Mouse (Mus musculus): ENCODE data around the gene Sfta2. TPM values are rescaled to one million over a fixed set of nuclear protein-coding genes. Genes with fewer than 3 reads are reported as not detected.

Sfta2 gene
- polyA plus RNA-seq, 1 experiment from 2014 or later: not detected

DNA sequence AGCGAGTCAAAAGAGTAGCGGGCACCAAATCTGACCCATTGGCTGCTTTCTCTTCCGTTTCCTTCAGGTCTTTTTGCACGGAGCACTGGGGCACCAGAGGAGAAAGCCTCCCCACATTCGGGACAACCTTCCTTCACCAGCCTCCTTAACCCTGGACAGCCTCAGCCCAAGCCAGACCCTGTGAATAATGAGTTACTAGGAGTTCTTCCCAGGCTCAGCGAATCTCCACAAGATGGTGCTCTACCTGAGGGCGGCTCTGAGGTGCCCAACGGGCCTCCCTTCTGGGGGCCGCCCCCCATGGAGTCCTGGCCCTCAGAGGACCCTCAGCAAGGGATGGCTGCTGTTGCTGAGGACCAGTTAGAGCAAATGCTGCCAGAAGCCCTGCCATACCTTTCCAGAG lies 33.6 kb upstream of the Sfta2 start:
- Histone ChIP-seq H3K27ac (ENCODE audit: low read length) (no peak overlapping the region), H3K4me3 (ENCODE audit: low read depth, low read length) (no peak overlapping the region), H3K36me3 (ENCODE audit: control insufficient read depth, insufficient read depth, low read length) (no peaks in the 10 kb centered on the region), H3K4me1 (ENCODE audit: control insufficient read depth, insufficient read depth, low read length) (peaks cover 7% of the 10 kb centered on the region; the same call in 1 of the 2 replicates), H3K4me2 (ENCODE audit: low read length) (no peak overlapping the region), H3K27me3 (ENCODE audit: control insufficient read depth, insufficient read depth, low read depth, low read length) (peaks cover 11% of the 10 kb centered on the region), H3K9ac (ENCODE audit: low read depth, low read length) (no peak overlapping the region), H3K9me3 (replicated peaks; ENCODE audit: control insufficient read depth, low read length, poor library complexity, severe bottlenecking) (no peaks in the 10 kb centered on the region)
- no peak for ATAC-seq
- 28% methylated on average over 9 of the region's 9 CpGs for WGBS

DNA sequence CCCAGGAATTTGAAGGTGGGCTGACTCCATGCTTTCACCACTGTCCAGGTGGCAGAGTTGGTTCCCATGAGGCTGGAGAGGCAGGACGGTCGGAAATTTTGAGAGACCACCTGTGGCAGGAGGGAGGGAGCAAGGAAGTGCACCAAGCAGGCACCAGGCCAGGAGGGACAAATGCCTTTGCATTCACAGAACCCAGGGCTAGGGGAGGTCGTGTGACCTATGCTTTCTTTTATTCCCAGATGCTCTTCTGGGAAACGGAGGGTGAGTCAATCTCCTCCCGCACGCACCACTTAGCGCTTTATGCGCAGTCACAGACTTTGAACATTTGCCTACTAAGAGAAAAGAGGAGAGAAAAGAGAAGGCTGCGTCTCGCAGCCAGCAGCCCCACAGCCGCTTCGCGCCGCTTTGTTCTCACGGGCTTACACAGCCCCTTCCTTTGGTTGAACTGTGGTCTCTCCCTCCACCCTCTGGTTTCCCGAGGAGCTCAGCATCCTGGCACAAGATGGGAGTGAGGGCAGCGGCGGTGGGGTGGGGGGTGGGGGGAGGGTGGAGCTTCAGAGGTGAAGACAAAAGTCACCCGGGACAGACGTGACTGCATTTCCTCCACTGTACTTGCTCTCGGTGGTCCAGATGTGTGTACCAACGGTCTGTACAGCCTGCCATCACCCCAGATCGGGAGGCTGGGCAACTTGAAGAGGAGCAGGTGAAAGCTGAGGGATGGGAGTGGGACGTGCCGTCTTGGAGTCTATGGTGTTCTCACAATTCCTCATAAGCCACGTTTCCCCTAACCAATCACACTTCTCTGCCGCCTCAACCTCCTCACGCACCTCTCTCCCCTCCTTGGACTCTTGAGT lies 32.0 kb upstream of the Sfta2 start:
- peak; percentile 75 for ATAC-seq
- H3K4me1 ChIP-seq (ENCODE audit: control insufficient read depth, insufficient read depth, low read length): peaks cover 7% of the 10 kb centered on the region; the same call in 1 of the 2 replicates
- no peaks in the 10 kb centered on the region for H3K9me3 ChIP-seq (replicated peaks; ENCODE audit: control insufficient read depth, low read length, poor library complexity, severe bottlenecking)
- peaks cover 11% of the 10 kb centered on the region for H3K27me3 ChIP-seq (ENCODE audit: control insufficient read depth, insufficient read depth, low read depth, low read length)
- H3K4me2 ChIP-seq (ENCODE audit: low read length): peak overlapping the region; percentile 62
- WGBS: 2% methylated on average over 28 of the region's 28 CpGs
- peak overlapping the region; percentile 17; the same call in 1 of the 2 replicates for H3K9ac ChIP-seq (ENCODE audit: low read depth, low read length)
- no peaks in the 10 kb centered on the region for H3K36me3 ChIP-seq (ENCODE audit: control insufficient read depth, insufficient read depth, low read length)
- H3K4me3 ChIP-seq (ENCODE audit: low read depth, low read length): peak overlapping the region; percentile 31
- H3K27ac ChIP-seq (ENCODE audit: low read length): no peak overlapping the region

DNA sequence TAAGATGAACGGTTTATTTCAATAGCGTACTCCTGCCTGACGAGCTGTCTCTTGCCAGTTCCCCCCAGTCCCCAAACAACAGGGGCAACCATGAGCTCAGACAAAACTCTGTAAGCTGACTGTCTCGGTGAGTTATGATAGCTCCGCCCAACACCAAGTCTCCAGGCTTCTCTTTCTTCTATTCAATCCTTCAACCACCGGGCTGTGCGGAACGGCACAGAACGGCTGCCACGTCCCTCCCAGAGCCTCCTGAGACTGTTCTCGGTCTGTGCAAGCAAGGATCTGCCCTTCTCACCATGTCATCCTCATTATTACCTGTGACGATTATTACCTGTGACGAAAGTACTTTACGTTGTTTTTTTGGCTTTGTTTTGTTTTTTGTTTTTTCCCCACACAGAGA lies 30.5 kb upstream of the Sfta2 start:
- H3K27me3 ChIP-seq (ENCODE audit: control insufficient read depth, insufficient read depth, low read depth, low read length): peaks cover 11% of the 10 kb centered on the region
- H3K9ac ChIP-seq (ENCODE audit: low read depth, low read length): no peak overlapping the region
- H3K4me2 ChIP-seq (ENCODE audit: low read length): no peak overlapping the region
- H3K36me3 ChIP-seq (ENCODE audit: control insufficient read depth, insufficient read depth, low read length): no peaks in the 10 kb centered on the region
- 73% methylated on average over 14 of the region's 14 CpGs for whole genome bisulfite sequencing
- no peak overlapping the region for H3K4me3 ChIP-seq (ENCODE audit: low read depth, low read length)
- no peak for ATAC-seq
- H3K4me1 ChIP-seq (ENCODE audit: control insufficient read depth, insufficient read depth, low read length): peaks cover 7% of the 10 kb centered on the region; the same call in 1 of the 2 replicates
- no peaks in the 10 kb centered on the region for H3K9me3 ChIP-seq (replicated peaks; ENCODE audit: control insufficient read depth, low read length, poor library complexity, severe bottlenecking)
- H3K27ac ChIP-seq (ENCODE audit: low read length): no peak overlapping the region

DNA sequence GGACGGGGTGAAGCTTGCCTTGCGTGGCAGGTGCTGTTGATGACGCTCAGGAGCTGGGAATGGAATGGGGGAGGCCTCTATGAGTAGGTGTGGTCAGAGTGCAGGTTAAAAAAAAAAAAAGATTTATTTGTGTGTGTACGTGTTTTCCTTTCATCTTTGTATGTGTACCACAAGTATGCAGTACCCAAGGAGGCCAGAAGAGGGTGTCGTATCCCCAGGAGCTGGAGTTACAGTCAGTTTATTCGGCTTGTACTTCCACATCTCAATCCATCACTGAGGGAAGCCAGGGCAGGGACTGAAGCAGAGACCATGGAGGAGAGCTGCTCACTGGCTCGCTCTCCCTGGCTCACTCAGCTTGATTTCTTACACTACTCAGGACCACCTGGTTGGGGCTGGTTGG lies 29.9 kb upstream of the Sfta2 start:
- 97% methylated on average over 7 of the region's 7 CpGs for WGBS

DNA sequence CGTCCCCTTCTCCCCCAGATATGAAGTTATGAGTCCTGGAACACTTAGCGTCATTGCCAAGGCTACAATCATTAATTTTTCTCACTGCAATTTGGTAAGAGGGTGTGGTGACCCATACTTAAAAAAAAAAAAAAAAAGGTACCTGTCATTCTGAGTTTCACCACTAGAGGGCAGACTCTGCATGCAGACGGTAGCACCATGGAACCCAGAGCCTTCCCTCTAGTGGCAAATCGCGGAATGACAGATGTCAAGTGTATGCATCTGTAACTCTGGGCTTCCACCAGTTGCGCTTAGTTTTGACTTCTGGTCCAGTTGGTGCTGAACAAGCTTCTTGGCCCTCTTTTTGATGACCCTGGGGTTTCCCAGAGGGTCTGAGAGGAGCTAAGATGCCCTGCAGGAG lies 23.1 kb upstream of the Sfta2 start:
- H3K27ac ChIP-seq (ENCODE audit: low read length): no peak overlapping the region
- H3K36me3 ChIP-seq (ENCODE audit: control insufficient read depth, insufficient read depth, low read length): no peaks in the 10 kb centered on the region
- no peaks in the 10 kb centered on the region for H3K4me1 ChIP-seq (ENCODE audit: control insufficient read depth, insufficient read depth, low read length)
- no peak overlapping the region for H3K4me3 ChIP-seq (ENCODE audit: low read depth, low read length)
- no peak overlapping the region for H3K9ac ChIP-seq (ENCODE audit: low read depth, low read length)
- no peak overlapping the region for H3K4me2 ChIP-seq (ENCODE audit: low read length)
- H3K27me3 ChIP-seq (ENCODE audit: control insufficient read depth, insufficient read depth, low read depth, low read length): no peaks in the 10 kb centered on the region
- H3K9me3 ChIP-seq (replicated peaks; ENCODE audit: control insufficient read depth, low read length, poor library complexity, severe bottlenecking): no peaks in the 10 kb centered on the region
- 17% methylated on average over 6 of the region's 6 CpGs for WGBS
- no peak for ATAC-seq

More for the DNA sequence above, 29.9 kb upstream of the Sfta2 start:
- H3K4me2 ChIP-seq (ENCODE audit: low read length): no peak overlapping the region
- H3K36me3 ChIP-seq (ENCODE audit: control insufficient read depth, insufficient read depth, low read length): no peaks in the 10 kb centered on the region
- ATAC-seq: no peak
- H3K9ac ChIP-seq (ENCODE audit: low read depth, low read length): no peak overlapping the region
- no peaks in the 10 kb centered on the region for H3K9me3 ChIP-seq (replicated peaks; ENCODE audit: control insufficient read depth, low read length, poor library complexity, severe bottlenecking)
- no peak overlapping the region for H3K4me3 ChIP-seq (ENCODE audit: low read depth, low read length)
- no peak overlapping the region for H3K27ac ChIP-seq (ENCODE audit: low read length)
- H3K4me1 ChIP-seq (ENCODE audit: control insufficient read depth, insufficient read depth, low read length): peaks cover 7% of the 10 kb centered on the region; the same call in 1 of the 2 replicates
- peaks cover 11% of the 10 kb centered on the region for H3K27me3 ChIP-seq (ENCODE audit: control insufficient read depth, insufficient read depth, low read depth, low read length)

DNA sequence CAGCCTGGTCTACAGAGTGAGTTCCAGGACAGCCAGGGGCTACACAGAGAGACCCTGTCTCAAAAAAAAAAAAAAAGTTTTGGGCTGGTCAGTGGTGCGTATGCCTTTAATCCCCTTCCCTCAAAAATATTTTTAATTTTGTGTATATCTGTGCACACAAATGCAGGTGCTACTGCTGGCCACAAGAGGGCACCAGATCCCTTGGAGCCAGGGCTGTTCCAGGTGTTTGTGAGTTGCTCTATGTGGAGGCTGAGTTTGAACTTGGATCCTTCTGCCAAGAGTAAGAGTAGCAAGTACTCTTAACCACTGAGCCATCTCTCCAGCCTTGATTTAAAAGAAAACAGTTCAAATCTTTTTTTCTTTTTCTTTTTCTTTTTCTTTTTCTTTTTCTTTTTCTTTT lies 18.4 kb upstream of the Sfta2 start:
- H3K27me3 ChIP-seq (ENCODE audit: control insufficient read depth, insufficient read depth, low read depth, low read length): no peaks in the 10 kb centered on the region
- H3K9me3 ChIP-seq (replicated peaks; ENCODE audit: control insufficient read depth, low read length, poor library complexity, severe bottlenecking): no peaks in the 10 kb centered on the region
- 96% methylated on average over 1 of the region's 1 CpGs for WGBS
- H3K4me2 ChIP-seq (ENCODE audit: low read length): no peak overlapping the region
- ATAC-seq: no peak
- no peak overlapping the region for H3K9ac ChIP-seq (ENCODE audit: low read depth, low read length)
- H3K27ac ChIP-seq (ENCODE audit: low read length): no peak overlapping the region
- peaks cover 2% of the 10 kb centered on the region; the same call in 1 of the 2 replicates for H3K4me1 ChIP-seq (ENCODE audit: control insufficient read depth, insufficient read depth, low read length)
- no peak overlapping the region for H3K4me3 ChIP-seq (ENCODE audit: low read depth, low read length)
- no peaks in the 10 kb centered on the region for H3K36me3 ChIP-seq (ENCODE audit: control insufficient read depth, insufficient read depth, low read length)

DNA sequence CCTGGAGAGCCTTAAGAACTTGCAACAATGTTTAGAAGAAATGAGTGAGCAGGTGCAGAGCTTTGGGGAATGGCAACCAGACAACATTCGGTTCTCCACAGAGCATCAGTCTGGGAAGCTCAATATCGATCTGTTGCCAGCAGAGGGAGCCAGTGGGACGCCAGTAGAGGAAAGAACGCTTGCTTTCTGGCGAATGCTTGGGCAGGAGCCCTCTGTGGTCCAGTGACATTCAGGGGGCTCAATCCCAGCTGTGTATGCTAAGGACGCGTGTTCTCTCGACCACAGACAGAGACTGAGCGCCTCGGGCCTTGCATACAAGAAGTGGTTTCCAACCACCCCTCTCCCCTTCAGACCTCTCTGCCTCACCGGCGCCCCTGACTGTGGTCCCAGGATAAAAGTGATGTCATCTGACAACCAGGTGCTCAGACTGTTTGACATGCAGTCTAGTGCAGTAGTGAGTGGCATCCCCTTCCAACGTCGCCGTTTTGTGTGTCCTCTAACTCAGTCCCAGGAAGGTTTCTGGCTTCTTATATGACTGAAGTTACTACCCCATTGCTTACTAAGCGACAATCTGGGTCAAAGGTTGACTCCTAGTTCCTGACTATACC lies 16.9 kb upstream of the Sfta2 start:
- peak overlapping the region; percentile 48; the same call in 1 of the 2 replicates for H3K9ac ChIP-seq (ENCODE audit: low read depth, low read length)
- no peaks in the 10 kb centered on the region for H3K36me3 ChIP-seq (ENCODE audit: control insufficient read depth, insufficient read depth, low read length)

DNA sequence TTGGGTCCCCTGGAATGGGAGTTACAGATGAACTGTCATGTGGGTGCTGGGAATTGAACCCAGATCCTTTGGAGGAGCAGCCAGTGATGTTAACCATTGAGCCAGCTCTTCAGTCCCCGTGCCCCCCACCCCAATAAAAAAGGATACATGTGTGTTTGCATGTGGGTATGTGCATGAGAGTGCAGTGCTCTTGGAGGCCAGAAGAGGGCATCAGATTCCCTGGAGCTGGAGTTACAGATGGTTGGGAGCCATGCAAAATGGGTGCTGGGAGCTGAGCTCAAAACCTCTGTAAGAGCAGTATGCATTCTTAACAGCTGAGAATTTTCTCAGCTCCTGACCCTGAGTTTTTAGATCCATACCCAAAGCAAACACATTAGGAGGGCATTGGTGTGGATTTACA lies 14.1 kb upstream of the Sfta2 start:
- H3K9me3 ChIP-seq (replicated peaks; ENCODE audit: control insufficient read depth, low read length, poor library complexity, severe bottlenecking): no peaks in the 10 kb centered on the region
- 81% methylated on average over 1 of the region's 1 CpGs for WGBS
- no peak overlapping the region for H3K4me2 ChIP-seq (ENCODE audit: low read length)
- H3K27me3 ChIP-seq (ENCODE audit: control insufficient read depth, insufficient read depth, low read depth, low read length): no peaks in the 10 kb centered on the region
- H3K4me1 ChIP-seq (ENCODE audit: control insufficient read depth, insufficient read depth, low read length): peaks cover 2% of the 10 kb centered on the region; the same call in 1 of the 2 replicates
- ATAC-seq: no peak
- no peak overlapping the region for H3K27ac ChIP-seq (ENCODE audit: low read length)
- H3K4me3 ChIP-seq (ENCODE audit: low read depth, low read length): no peak overlapping the region
- H3K36me3 ChIP-seq (ENCODE audit: control insufficient read depth, insufficient read depth, low read length): no peaks in the 10 kb centered on the region
- no peak overlapping the region for H3K9ac ChIP-seq (ENCODE audit: low read depth, low read length)

More for the DNA sequence above, 16.9 kb upstream of the Sfta2 start:
- WGBS: 16% methylated on average over 16 of the region's 16 CpGs
- no peaks in the 10 kb centered on the region for H3K9me3 ChIP-seq (replicated peaks; ENCODE audit: control insufficient read depth, low read length, poor library complexity, severe bottlenecking)
- peaks cover 2% of the 10 kb centered on the region; the same call in 1 of the 2 replicates for H3K4me1 ChIP-seq (ENCODE audit: control insufficient read depth, insufficient read depth, low read length)
- peak overlapping the region; percentile 55 for H3K4me2 ChIP-seq (ENCODE audit: low read length)
- H3K27me3 ChIP-seq (ENCODE audit: control insufficient read depth, insufficient read depth, low read depth, low read length): no peaks in the 10 kb centered on the region
- peak; percentile 79 for ATAC-seq
- 0 out of 2 replicates have a peak overlapping the region, but pooled peaks have one; percentile 2 for H3K4me3 ChIP-seq (ENCODE audit: low read depth, low read length)
- no peak overlapping the region for H3K27ac ChIP-seq (ENCODE audit: low read length)

DNA sequence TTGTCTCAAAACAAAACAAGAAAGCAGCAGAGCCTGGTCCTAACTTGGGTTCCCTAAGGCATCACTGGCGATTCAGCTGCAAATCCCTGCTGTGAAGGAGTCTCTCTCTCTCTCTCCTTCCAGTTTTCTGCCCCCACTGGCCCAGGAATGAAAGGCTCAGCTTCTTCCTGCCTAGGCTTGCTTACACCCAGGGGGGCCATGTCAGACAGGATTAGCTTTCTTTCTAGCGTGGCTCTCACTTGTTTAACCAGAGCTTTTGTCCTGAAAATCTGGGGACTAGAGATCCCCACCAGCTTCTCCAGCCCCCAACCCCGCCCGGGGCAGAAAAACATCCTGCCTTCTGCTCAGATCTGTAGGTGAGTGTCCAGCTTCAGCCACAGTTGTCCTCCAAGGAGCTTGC lies 13.0 kb upstream of the Sfta2 start:
- Histone ChIP-seq H3K4me3 (ENCODE audit: low read depth, low read length) (no peak overlapping the region), H3K4me2 (ENCODE audit: low read length) (no peak overlapping the region), H3K9me3 (replicated peaks; ENCODE audit: control insufficient read depth, low read length, poor library complexity, severe bottlenecking) (no peaks in the 10 kb centered on the region), H3K36me3 (ENCODE audit: control insufficient read depth, insufficient read depth, low read length) (no peaks in the 10 kb centered on the region), H3K27me3 (ENCODE audit: control insufficient read depth, insufficient read depth, low read depth, low read length) (no peaks in the 10 kb centered on the region), H3K9ac (ENCODE audit: low read depth, low read length) (no peak overlapping the region), H3K4me1 (ENCODE audit: control insufficient read depth, insufficient read depth, low read length) (peaks cover 2% of the 10 kb centered on the region; the same call in 1 of the 2 replicates), H3K27ac (ENCODE audit: low read length) (no peak overlapping the region)
- no peak for ATAC-seq
- WGBS: 3% methylated on average over 4 of the region's 4 CpGs

Data from midbrain, embryonic 16.5 days (tissue).